Mouse (Mus musculus) frontal cortex, postnatal 25 days (tissue): Measurements from ENCODE around the gene Gcnt1.
A peak's percentile ranks its signal among the peaks of the same experiment; 100 is the strongest.

Source experiments
- DNase-seq, 2 experiments: peaks; one replicate each; pipeline ENCODE4 v3.0.0; 2022; ENCODE audit warnings: low spot score in 2 of 2

The Gcnt1 gene

GRCm38 (mm10) chr19:17366364-17367090 lies 6.1 kb downstream of the Gcnt1 start:
- no peak for DNase-seq

DNA sequence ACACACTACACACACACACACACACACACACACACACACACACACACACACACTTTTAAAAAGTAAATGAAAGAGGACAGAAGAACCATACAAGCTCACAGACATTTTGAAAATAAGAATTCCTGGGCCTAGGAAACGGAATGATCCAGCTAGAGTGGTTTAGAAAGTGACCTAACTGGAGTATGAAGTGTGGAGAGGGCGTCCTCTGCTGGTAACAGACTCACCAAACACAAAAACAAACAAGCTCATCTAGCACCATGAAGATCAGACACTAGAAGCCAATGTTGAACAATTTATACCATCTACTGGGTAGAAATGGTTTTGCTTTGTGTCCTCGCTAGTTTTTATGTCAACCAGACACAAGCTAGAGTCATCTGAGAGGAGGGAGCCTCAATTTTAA lies 7.9 kb downstream of the Gcnt1 start:
- peak in 1 of 2 experiments; percentile 18 for DNase-seq

- no peak for DNase-seq
Observed at GRCm38 (mm10) chr19:17361181-17361580, 11.5 kb downstream of the Gcnt1 start.

DNA sequence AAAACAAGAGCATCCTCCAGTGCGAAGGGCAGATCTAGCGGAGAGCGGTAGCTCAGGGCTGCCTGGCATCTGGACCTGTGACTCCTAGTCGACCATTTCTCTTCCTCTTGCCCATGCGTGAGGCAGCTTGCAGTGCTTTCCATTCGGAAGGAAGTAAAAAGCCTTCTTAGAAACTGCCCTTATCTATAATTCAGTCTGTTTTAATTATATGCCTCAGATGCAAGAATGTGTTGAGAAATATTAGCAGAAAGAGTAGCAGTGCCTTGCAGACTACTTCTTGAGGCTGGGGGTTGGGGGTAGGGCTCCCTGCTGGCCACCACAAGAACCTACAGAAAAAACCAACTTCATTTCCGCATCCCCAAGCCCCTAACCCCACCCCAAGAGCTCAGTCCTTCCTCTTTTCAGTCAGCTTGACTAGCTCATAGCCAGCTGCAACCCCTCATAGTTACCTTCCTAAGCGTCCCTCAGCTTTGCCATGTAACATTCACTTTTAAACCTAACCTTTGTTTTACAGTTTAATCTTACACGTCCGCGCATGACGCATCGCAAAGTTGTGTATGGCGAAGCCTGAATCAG lies 13.2 kb downstream of the Gcnt1 start:
- DNase-seq: no peak

GRCm38 (mm10) chr19:17357391-17357790 lies 15.3 kb downstream of the Gcnt1 start:
- DNase-seq: no peak

DNA sequence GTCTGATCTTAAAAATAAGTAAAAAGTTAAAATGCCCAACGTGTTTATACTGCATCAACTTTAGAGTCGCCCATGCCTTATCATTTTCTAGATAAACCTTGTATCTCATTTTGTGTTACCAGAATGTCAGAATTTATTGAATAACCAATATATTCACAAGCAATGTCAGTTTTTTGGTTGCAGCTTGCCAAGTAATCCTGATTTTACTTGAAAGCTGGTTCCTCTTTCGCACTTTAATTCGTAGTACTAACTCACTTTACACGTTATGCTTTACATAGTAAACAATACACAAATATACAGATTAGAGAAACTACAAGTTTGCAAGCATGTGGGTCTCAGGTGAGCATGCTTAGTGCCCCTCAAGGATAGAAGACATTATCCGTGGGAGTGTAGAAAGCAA lies 15.7 kb downstream of the Gcnt1 start:
- no peak for DNase-seq

DNA sequence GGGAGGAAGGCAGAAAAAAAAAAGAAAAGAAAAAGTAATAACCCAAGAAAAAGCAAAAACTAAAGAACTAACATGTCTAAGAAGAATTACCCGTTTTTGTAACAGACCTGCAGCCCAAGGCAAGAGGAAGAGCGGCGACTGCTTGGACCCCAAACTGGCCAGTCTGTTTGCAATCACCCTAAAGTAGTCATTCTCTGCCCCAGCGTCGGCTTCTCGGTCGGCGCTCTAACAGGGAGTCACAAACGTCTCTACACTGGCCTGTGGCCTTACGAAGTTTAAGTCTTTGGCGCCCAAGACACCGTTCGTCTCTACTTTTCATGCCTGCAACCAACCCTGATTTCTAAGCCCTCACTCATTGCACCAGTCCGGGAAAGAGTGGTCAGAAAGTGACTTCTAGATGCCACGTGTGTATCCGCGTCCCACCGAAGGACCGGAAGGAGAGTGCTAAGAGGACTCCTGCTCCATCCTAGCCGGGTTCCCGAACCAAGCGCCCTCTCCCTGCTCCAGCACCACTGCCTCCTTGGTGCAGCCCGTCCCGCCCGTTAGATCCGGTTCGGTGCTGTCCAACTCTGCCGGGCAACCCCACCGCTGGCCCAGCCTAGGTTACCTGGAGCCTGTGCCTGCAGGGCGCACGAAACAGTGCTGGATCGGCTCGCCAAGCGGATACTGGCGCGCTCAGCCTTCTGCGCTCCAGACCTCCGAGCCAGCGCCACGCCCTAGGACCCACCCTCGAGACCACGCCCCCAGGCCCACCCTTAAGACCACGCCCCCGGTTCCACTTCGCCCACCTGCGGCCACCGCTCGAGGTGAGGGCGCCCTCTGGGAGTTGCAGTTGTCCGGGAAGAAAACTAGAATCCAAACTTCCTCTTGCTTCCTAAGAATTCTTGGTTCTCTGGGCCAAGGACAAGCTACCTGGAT lies 16.4 kb downstream of the Gcnt1 start:
- DNase-seq: no peak

- no peak for DNase-seq
Observed at GRCm38 (mm10) chr19:17355361-17355760, 17.3 kb downstream of the Gcnt1 start.

GRCm38 (mm10) chr19:17354797-17355196 lies 17.8 kb downstream of the Gcnt1 start:
- no peak for DNase-seq

DNA sequence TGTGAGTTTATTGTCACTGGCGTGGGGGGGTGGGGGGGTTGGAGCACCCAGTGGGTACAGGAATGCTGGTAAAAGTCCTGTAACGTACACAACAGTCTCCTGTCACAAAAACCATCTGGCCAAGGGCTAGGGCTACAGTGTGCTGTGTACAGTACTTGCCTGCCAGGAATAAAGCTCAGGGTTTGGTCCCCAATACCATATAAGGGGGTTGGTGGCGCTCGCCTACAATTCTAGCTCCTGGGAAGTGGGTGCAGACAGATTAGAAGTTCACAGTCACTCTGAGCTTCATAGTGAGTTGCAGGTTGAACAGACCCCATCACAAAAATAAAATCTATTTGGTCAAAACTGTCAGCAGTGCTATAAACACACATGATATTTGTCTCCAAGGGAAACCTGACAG lies 18.3 kb downstream of the Gcnt1 start:
- DNase-seq: no peak

DNA sequence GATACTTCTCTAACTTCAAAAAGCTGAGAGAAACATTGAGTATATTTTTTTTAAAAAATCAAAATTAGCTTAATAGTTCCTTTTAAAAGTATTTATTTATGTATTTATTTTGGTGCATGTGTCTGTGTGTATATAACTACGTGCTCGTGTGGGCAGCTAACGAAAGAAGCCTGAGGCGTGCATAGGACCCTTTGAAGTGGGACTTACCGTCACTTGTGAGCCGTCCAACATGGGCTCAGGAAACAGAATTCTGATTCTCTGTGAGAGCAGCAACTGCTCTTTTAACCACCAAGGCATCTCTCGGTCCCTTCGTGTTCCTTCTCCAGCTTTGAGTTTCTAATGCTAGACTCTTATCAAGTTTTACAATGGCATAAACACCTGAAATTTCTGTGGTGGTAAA lies 18.9 kb downstream of the Gcnt1 start:
- no peak for DNase-seq

- DNase-seq: no peak
Observed at GRCm38 (mm10) chr19:17347852-17348251, 24.8 kb downstream of the Gcnt1 start.

GRCm38 (mm10) chr19:17346716-17347474 lies 25.7 kb downstream of the Gcnt1 start:
- DNase-seq: no peak

GRCm38 (mm10) chr19:17344881-17345280 lies 27.8 kb downstream of the Gcnt1 start:
- DNase-seq: no peak

GRCm38 (mm10) chr19:17339563-17339962 lies 33.1 kb downstream of the Gcnt1 start:
- DNase-seq: no peak

DNA sequence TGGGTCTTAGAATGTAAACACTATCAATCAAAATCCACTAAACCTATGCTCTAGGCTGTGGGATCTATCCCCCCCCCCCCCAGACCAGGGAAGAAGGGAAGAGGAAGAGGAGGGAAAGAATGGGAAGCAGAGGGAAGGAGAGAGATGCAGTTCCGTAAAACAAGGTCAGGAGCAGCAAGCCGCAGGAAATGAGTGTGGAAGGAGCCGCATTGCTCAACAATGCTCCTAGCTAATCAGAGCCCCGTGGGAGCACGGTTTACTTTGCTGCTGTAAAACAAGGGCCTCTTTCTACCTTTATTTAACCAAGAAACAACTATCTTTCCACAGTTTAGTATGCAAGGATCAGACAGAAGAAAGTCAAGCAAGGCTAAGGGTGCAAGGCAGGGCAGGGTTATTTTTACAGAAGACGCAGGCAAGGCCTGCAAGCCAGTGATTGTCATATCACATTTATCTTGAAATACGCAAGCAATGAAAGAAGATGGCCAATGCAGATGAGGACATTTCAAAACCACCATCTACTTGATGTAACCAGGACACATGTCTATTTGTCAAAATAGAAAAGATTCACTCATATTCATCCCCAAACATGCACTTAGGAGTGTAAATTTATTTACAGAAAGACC lies 35.5 kb downstream of the Gcnt1 start:
- DNase-seq: no peak

GRCm38 (mm10) chr19:17336646-17337045 lies 36.0 kb downstream of the Gcnt1 start:
- DNase-seq: no peak

DNA sequence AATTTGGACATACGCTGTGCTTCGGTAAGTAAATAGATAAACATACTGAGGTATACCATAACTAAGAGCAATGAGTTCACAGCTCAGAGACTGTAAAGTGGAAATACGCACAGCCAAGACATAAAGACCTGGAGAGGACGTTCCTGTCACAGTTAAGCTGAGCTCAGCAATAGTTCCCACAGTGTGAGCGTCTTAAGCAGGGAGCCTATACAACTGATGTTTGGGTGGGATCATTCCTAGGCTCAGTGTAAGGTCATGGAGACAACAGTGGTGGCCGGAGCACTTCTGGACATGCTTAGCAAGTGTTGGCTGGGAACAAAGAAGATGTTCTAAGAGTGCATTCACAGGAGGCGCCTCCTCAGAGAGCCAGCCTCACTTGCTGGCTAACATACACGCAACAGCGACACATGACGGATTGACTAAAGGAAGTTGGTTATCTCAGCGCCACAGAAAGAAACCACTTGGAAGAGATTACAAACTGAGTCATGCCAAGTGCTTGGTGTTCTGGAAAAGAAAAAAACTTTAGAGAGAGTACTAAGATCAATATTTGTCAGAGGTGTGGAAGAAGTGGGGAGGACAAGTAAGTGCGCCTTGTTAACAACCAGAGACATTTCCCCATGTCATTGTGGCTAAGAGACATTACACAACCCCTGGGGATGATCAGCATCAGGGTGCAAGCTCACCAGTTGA lies 37.9 kb downstream of the Gcnt1 start:
- DNase-seq: no peak

DNA sequence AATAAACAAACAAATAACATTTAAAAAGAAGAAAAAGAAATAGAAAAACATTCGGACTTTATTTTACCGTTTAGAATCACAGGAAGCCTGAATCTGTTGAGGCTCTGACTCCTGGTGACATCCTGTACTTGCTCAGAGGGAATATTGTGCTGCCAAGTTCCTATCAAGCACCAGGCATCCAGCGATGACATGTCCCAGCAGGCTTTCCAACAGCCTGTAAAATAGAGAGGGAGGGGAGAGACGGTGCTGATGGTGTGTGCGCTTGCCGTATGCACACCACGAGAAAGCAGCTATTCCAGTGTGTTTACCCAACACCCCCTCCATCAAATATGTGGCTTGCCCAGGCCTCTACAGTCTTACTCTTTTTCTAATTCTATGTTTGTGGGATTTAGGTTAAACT lies 39.6 kb downstream of the Gcnt1 start:
- DNase-seq: no peak

DNA sequence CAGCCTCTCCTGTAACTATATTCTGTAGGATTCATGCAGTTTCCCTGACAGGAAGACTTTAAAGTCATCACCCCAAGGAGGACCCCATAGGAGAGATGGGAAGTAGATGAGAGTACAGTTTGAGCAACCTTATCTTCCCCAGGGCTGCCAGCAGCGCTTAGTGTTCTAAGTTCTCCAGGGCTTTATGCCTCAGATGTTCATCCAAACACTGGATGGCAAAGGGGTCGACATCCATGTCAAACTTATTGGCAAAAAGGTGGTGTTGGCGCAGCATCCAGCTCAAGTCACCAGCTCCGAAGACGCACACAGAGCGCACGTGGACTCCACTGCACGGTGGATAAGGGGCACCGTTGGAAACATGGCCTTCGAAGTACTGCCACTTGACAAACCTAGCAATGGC lies 43.7 kb downstream of the Gcnt1 start:
- no peak for DNase-seq

- DNase-seq: no peak
Observed at GRCm38 (mm10) chr19:17327881-17328404, 44.7 kb downstream of the Gcnt1 start.
